Comparison of ENCODE assay signal across 31 mouse cellular contexts in the genomic region with DNA sequence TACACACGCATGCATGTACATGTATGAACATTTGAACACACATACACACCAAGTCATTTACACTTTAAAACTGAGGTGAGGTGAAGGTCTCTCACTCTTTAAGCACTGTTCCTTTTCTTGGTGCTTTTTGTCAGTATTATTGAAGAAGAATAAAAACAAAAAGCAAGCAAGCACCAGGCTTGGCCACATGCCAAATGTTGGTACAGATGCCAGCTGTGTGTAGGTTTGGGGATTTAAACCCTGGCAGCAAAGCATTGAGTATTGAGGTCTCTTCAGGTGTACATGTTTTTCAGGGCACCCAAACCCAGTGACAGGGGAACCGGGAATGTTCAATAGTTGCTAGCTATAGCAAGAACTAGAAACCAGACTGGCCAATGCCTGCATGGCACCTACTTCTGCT.
DNase-seq lines count a peak whose midpoint lies in the region; ATAC-seq and TF ChIP-seq lines count a peak whose summit lies in the region.
"Had no signal": no experiment of that assay in that cellular context is flagged by ENCODE, and none has a peak within 500 bp of the region (broad histone marks: within the 10 kb centered on the region; RNA-seq: fewer than 3 reads in every experiment).

No protein-coding gene starts in this region.

- no peaks in the 10 kb centered on the region for H3K9me3 ChIP-seq in hindbrain, embryonic 15.5 days
- no peaks in the 10 kb centered on the region for H3K9me3 ChIP-seq in hindbrain, embryonic 12.5 days (replicated peaks)
- no peaks in the 10 kb centered on the region for H3K9me3 ChIP-seq in neural tube, embryonic 15.5 days (replicated peaks)
- no peaks in the 10 kb centered on the region for H3K9me3 ChIP-seq in lung, postnatal 0 days (ENCODE audit: low read length)
- H3K9me3 ChIP-seq: embryonic facial prominence, embryonic 10.5 days; embryonic facial prominence, embryonic 15.5 days; G1E; limb, embryonic 13.5 days; lung, embryonic 15.5 days; megakaryocyte, embryonic 14.5 days; midbrain, embryonic 12.5 days; stomach, embryonic 15.5 days had no signal

- H3K4me2 ChIP-seq in hindbrain, embryonic 15.5 days = no peak overlapping the region
- H3K4me2 ChIP-seq in hindbrain, embryonic 12.5 days (replicated peaks) = no peak overlapping the region
- H3K4me2 ChIP-seq in neural tube, embryonic 15.5 days = no peak overlapping the region
- no peak overlapping the region for H3K4me2 ChIP-seq in lung, postnatal 0 days (replicated peaks; ENCODE audit: low read depth, low read length)
- H3K4me2 ChIP-seq: embryonic facial prominence, embryonic 15.5 days; heart, embryonic 11.5 days; hindbrain, embryonic 14.5 days; limb, embryonic 13.5 days; liver, embryonic 11.5 days; lung, embryonic 15.5 days; midbrain, embryonic 12.5 days; stomach, embryonic 15.5 days had no signal

- no peak for TF ChIP-seq EP300 in lung, postnatal 0 days (IDR thresholded peaks at IDR 0.05)

- H3K27me3 ChIP-seq in cerebellum, adult 2 months (ENCODE audit: control insufficient read depth, insufficient read depth, low read length) = no peaks in the 10 kb centered on the region
- H3K27me3 ChIP-seq in hindbrain, embryonic 15.5 days = no peaks in the 10 kb centered on the region
- no peaks in the 10 kb centered on the region for H3K27me3 ChIP-seq in hindbrain, embryonic 12.5 days
- H3K27me3 ChIP-seq in neural tube, embryonic 15.5 days (replicated peaks) = no peaks in the 10 kb centered on the region
- no peaks in the 10 kb centered on the region for H3K27me3 ChIP-seq in lung, postnatal 0 days (replicated peaks; ENCODE audit: insufficient read depth, low read length)
- H3K27me3 ChIP-seq: embryonic facial prominence, embryonic 15.5 days; limb, embryonic 13.5 days; lung, embryonic 15.5 days; midbrain, embryonic 12.5 days; stomach, embryonic 15.5 days had no signal

- H3K4me1 ChIP-seq in cerebellum, adult 2 months (ENCODE audit: control insufficient read depth, insufficient read depth, low read length) = no peaks in the 10 kb centered on the region
- H3K4me1 ChIP-seq in hindbrain, embryonic 15.5 days (replicated peaks) = peaks cover 62% of the 10 kb centered on the region
- peaks cover 31% of the 10 kb centered on the region for H3K4me1 ChIP-seq in hindbrain, embryonic 12.5 days
- peaks cover 53% of the 10 kb centered on the region for H3K4me1 ChIP-seq in neural tube, embryonic 15.5 days
- no peaks in the 10 kb centered on the region for H3K4me1 ChIP-seq in lung, postnatal 0 days (ENCODE audit: insufficient read depth, low read depth, low read length)

- no peak for TF ChIP-seq CTCF in cerebellum, adult 2 months (IDR thresholded peaks at IDR 0.05; ENCODE audit: borderline replicate concordance, insufficient read depth, low read depth, low read length)
- no peak for TF ChIP-seq CTCF in lung, postnatal 0 days (IDR thresholded peaks at IDR 0.05)

- peak; percentile 49 to 50 for DNase-seq in cerebellum, postnatal 10 days
- no peak for DNase-seq in cerebellum, adult 2 months
- DNase-seq in right cerebral cortex, postnatal 10 days (ENCODE audit: low spot score in 2 of 2) = peak; percentile 49 to 51
- no peak for DNase-seq in right cerebral cortex, postnatal 25 days
- no peak for DNase-seq in lung, postnatal 0 days (ENCODE audit: low spot score)
- DNase-seq: adrenal gland, postnatal 25 days; cerebellum, adult 18-20 months; cerebellum, postnatal 25 days; gastrocnemius, postnatal 25 days; heart, adult 18-20 months; heart, postnatal 4 days; kidney, adult 11 months; kidney, postnatal 14 days; lung, postnatal 36 days; thymus, postnatal 14 days had no signal

- no peak overlapping the region for H3K27ac ChIP-seq in cerebellum, adult 2 months (ENCODE audit: insufficient read depth, low read length)
- 0 out of 2 replicates have a peak overlapping the region, but pooled peaks have one; percentile 17 for H3K27ac ChIP-seq in hindbrain, embryonic 15.5 days (replicated peaks)
- no peak overlapping the region for H3K27ac ChIP-seq in hindbrain, embryonic 12.5 days
- H3K27ac ChIP-seq in neural tube, embryonic 15.5 days (replicated peaks) = 0 out of 2 replicates have a peak overlapping the region, but pooled peaks have one; percentile 10
- H3K27ac ChIP-seq in lung, postnatal 0 days (ENCODE audit: low read length) = no peak overlapping the region
- H3K27ac ChIP-seq: embryonic facial prominence, embryonic 10.5 days; embryonic facial prominence, embryonic 15.5 days; hindbrain, embryonic 14.5 days; left cerebral cortex, adult 2 months; limb, embryonic 13.5 days; lung, embryonic 15.5 days; midbrain, embryonic 12.5 days; stomach, embryonic 15.5 days had no signal

- H3K9ac ChIP-seq in hindbrain, embryonic 15.5 days = no peak overlapping the region
- no peak overlapping the region for H3K9ac ChIP-seq in hindbrain, embryonic 12.5 days
- no peak overlapping the region for H3K9ac ChIP-seq in neural tube, embryonic 15.5 days (replicated peaks)
- H3K9ac ChIP-seq in lung, postnatal 0 days (replicated peaks; ENCODE audit: low read depth) = no peak overlapping the region
- H3K9ac ChIP-seq: embryonic facial prominence, embryonic 15.5 days; hindbrain, embryonic 14.5 days; limb, embryonic 13.5 days; lung, embryonic 15.5 days; midbrain, embryonic 12.5 days; stomach, embryonic 15.5 days had no signal

- ATAC-seq in hindbrain, embryonic 15.5 days (ENCODE audit: low FRiP score, low read depth) = no peak
- ATAC-seq in hindbrain, embryonic 12.5 days (ENCODE audit: low FRiP score) = no peak
- no peak for ATAC-seq in neural tube, embryonic 15.5 days (ENCODE audit: low FRiP score)
- ATAC-seq in lung, postnatal 0 days = no peak
- ATAC-seq: inflammation-experienced regulatory T-cells, adult 6 months had no signal

- no peaks in the 10 kb centered on the region for H3K36me3 ChIP-seq in hindbrain, embryonic 15.5 days
- 0 out of 2 replicates have a peak, but pooled peaks cover 5% of the 10 kb centered on the region for H3K36me3 ChIP-seq in hindbrain, embryonic 12.5 days
- H3K36me3 ChIP-seq in neural tube, embryonic 15.5 days = no peaks in the 10 kb centered on the region
- H3K36me3 ChIP-seq in lung, postnatal 0 days (ENCODE audit: insufficient read depth, low read length) = no peaks in the 10 kb centered on the region
- H3K36me3 ChIP-seq: embryonic facial prominence, embryonic 15.5 days; G1E; lung, embryonic 15.5 days; stomach, embryonic 15.5 days had no signal

- TF ChIP-seq POLR2A in cerebellum, adult 2 months (IDR thresholded peaks at IDR 0.05; ENCODE audit: borderline replicate concordance, insufficient read depth, low read length) = no peak

- no peak overlapping the region for H3K4me3 ChIP-seq in cerebellum, adult 2 months (replicated peaks; ENCODE audit: insufficient read depth, low read depth, low read length)
- H3K4me3 ChIP-seq in hindbrain, embryonic 15.5 days = no peak overlapping the region
- no peak overlapping the region for H3K4me3 ChIP-seq in hindbrain, embryonic 12.5 days
- H3K4me3 ChIP-seq in neural tube, embryonic 15.5 days (replicated peaks) = no peak overlapping the region
- no peak overlapping the region for H3K4me3 ChIP-seq in lung, postnatal 0 days (ENCODE audit: low read depth, low read length)
- H3K4me3 ChIP-seq: embryonic facial prominence, embryonic 10.5 days; embryonic facial prominence, embryonic 15.5 days; left cerebral cortex, adult 2 months; limb, embryonic 13.5 days; lung, embryonic 15.5 days; megakaryocyte, embryonic 14.5 days; midbrain, embryonic 12.5 days; stomach, embryonic 15.5 days had no signal

- 95% methylated on average over 2 of the region's 2 CpGs for WGBS in cerebellum, adult 2 months
- WGBS in hindbrain, embryonic 15.5 days = 94% methylated on average over 2 of the region's 2 CpGs
- 92% methylated on average over 2 of the region's 2 CpGs for WGBS in hindbrain, embryonic 12.5 days
- 85% methylated on average over 2 of the region's 2 CpGs for WGBS in neural tube, embryonic 15.5 days
- 94% methylated on average over 2 of the region's 2 CpGs for WGBS in lung, postnatal 0 days

Comparison
In these comparisons a context has a peak if more than half of its experiments do, and no peak if none do; other contexts are left out.
1. DNase-seq: peak in cerebellum, postnatal 10 days (2 of 2) and right cerebral cortex, postnatal 10 days (2 of 2); none in cerebellum, adult 2 months (0 of 2), right cerebral cortex, postnatal 25 days (single experiment) and lung, postnatal 0 days (single experiment).
2. H3K27ac ChIP-seq: peak in hindbrain, embryonic 15.5 days (single experiment) and neural tube, embryonic 15.5 days (single experiment); none in cerebellum, adult 2 months (single experiment), hindbrain, embryonic 12.5 days (single experiment) and lung, postnatal 0 days (single experiment).